Mouse (Mus musculus) spleen, postnatal 10 days (tissue): ENCODE measurements around the gene Suclg2.

Experiments used
- DNase-seq, 2 experiments: peaks; one replicate each; pipeline ENCODE4 v3.0.0; 2021 to 2022; ENCODE audit warnings: low spot score in 2 of 2

The Suclg2 gene

DNA sequence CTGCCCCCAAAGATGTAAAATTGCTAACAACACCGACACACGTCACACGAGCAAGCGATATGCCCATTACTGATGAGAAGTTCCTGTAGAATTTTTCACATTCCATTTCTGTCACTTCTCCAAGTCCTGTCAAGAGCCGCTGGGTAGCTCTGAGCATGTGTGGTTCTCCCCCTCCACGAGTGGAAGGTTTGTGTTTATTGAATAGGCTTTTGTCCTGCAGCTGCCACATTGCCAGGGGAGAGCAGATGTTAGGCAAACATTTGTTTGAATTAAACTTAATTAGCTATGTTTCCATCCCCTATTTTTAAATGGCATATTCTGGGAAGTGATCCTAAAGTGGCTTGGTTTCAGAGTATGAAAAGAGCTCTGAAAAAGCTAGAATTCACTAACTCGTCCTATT lies 249.1 kb downstream of the Suclg2 start:
- DNase-seq = no peak

DNA sequence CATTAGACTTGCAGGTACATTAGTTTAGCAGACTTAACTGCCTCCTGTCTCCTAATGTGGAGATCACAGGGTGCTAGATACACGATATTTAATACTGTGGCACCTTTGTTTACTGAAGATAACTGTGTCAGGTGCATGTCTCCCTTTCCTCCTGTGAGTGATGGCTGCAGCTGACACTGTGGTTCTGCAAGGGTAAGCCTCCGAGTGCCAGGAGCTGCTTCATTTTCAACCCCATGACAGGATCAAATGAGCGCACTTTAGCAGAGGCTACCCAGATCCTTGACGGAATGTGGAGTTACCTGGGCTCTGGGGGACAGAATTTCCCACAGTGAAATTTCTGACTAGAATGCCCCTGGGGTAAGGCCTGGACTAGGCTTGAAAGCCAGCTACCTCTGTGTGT lies 253.3 kb downstream of the Suclg2 start:
- no peak for DNase-seq

DNA sequence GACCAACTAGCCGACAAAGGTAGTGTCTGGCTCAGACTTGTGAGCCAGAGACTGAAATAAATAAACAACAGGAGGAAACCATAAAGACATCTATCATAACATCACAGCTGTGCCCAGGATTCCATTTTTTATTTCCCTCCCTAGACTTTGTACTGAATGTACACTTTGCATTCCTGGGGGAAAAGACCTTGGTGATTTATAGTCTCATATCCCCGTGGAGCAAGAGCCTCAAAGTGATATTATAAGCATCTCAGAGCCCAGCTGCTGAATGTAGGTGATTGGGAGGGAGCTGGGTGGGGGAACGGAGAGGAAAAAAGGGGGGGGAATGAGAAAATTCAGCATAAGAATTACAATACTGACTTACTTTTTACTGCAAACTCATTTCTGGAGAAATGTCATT lies 259.2 kb downstream of the Suclg2 start:
- DNase-seq = no peak

DNA sequence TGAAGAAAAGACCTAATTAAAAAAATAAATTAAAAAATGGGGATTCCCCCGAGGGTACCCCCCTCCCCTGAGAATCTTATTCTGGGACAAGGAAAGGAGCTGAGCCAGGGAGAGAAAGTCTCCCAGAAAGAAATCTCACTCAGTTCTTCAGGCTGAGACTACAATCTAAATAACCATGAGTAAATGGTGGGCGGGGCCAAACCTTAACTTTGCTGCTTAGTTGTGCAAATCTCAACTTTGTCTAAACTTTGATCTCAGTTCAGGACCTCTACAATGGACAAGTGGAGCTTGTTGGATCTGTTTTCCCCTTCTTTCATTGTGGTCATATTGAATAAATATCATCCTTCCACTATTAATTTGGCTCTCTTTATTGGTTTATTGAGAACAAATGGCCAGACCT lies 272.4 kb downstream of the Suclg2 start:
- DNase-seq = no peak

DNA sequence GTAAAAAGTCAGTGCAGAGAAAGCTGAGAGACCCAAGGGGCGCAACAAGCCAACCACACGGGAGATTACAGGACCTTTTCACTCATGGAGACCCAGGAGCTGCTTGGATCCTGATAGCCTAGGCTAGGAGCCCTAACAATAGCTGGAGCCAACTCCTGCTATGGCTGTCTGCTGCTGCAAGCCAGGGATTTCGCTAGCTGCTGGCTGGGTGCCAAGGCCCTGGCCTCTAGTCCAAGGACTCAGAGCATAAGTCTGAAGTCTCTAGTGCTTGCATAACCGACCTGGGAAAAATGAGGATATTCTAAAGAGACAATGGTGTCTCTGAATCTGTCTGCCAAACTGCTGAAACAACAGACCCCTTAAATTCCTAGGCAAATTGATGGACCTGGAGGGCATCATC lies 273.6 kb downstream of the Suclg2 start:
- DNase-seq = no peak
